Mouse (Mus musculus) erythroblast, embryonic 14.5 days (primary cell): ENCODE data around the gene Gm5678.

Experiments
- GATA1 ChIP-seq: IDR thresholded peaks from 2 replicates; pipeline ENCODE4 v1.6.1; 2012; ENCODE audit warnings: low read length, inconsistent platforms, mixed read lengths
- TAL1 ChIP-seq: IDR thresholded peaks from 3 replicates; pipeline ENCODE4 v1.6.1; 2012; ENCODE audit warnings: low read length, inconsistent platforms, mixed read lengths

GRCm38 (mm10) chr16:93590915-93591314, 37.0 kb upstream of the Gm5678 start:
- no peak for TF ChIP-seq TAL1
- TF ChIP-seq GATA1: no peak
